Mouse (Mus musculus) gonadal fat pad, adult 2 months (tissue): Measurements from ENCODE around the gene Mrpl9. TPM values are rescaled to one million over a fixed set of nuclear protein-coding genes. Genes with fewer than 3 reads are reported as not detected.

Experiments
- polyA plus RNA-seq: library from polyadenylated mRNA; depleted of rRNA; stranded (reverse); fragments of >200 nt; gene quantifications from 2 replicates; pipeline ENCODE4 v1.2.3, GENCODE M21; 2012; rRNA removed

Mrpl9 gene
- polyA plus RNA-seq, 1 experiment, result 29.0 TPM

Other genes with a start within 250 kb of the Mrpl9 start
- not detected in 2 replicates for gene Gm5286, start 246.6 kb upstream of the Mrpl9 start, polyA plus RNA-seq
- not detected in 2 replicates for gene Gm4778, start 179.3 kb upstream of the Mrpl9 start, polyA plus RNA-seq
- 4.8 and 6.8 TPM in 2 replicates for gene Them4, start 133.2 kb upstream of the Mrpl9 start, polyA plus RNA-seq
- 0.09 and 0.16 TPM in 2 replicates for gene Them5, start 101.2 kb upstream of the Mrpl9 start, polyA plus RNA-seq
- gene C2cd4d, start 80.9 kb upstream of the Mrpl9 start, polyA plus RNA-seq, result 0.42 and 0.69 TPM in 2 replicates
- gene Rorc, start 70.5 kb upstream of the Mrpl9 start, polyA plus RNA-seq, result 13.6 and 18.5 TPM in 2 replicates
- gene Lingo4, start 44.8 kb upstream of the Mrpl9 start, polyA plus RNA-seq, result 0.04 and 0.19 TPM in 2 replicates
- gene Tdrkh, start 30.0 kb upstream of the Mrpl9 start, polyA plus RNA-seq, result 1.3 and 2.0 TPM in 2 replicates
- 28.5 and 31.4 TPM in 2 replicates for gene Oaz3, start 597 bp downstream of the Mrpl9 start, polyA plus RNA-seq
- 0.09 and 0.49 TPM in 2 replicates for gene Celf3, start 35.0 kb downstream of the Mrpl9 start, polyA plus RNA-seq
- 0.69 and 1.7 TPM in 2 replicates for gene Riiad1, start 37.0 kb downstream of the Mrpl9 start, polyA plus RNA-seq
- 7.9 and 10.0 TPM in 2 replicates for gene Snx27, start 139.4 kb downstream of the Mrpl9 start, polyA plus RNA-seq
- gene Gm10972, start 199.8 kb downstream of the Mrpl9 start, polyA plus RNA-seq, result not detected in 2 replicates
- 10.5 and 10.7 TPM in 2 replicates for gene Tuft1, start 215.6 kb downstream of the Mrpl9 start, polyA plus RNA-seq